Mouse (Mus musculus) left cerebral cortex, adult 9 months (tissue): ENCODE measurements around the gene Col18a1.
"Not testable (repeated sequence)": the region's sequence is repeated elsewhere in the genome, so short reads cannot be mapped to it uniquely, and the experiment has no call there.

Source experiments
- DNase-seq, 2 experiments: peaks; one replicate each; pipeline ENCODE4 v3.0.0; 2022; ENCODE audit warnings: low spot score in 2 of 2

Col18a1 gene

DNA sequence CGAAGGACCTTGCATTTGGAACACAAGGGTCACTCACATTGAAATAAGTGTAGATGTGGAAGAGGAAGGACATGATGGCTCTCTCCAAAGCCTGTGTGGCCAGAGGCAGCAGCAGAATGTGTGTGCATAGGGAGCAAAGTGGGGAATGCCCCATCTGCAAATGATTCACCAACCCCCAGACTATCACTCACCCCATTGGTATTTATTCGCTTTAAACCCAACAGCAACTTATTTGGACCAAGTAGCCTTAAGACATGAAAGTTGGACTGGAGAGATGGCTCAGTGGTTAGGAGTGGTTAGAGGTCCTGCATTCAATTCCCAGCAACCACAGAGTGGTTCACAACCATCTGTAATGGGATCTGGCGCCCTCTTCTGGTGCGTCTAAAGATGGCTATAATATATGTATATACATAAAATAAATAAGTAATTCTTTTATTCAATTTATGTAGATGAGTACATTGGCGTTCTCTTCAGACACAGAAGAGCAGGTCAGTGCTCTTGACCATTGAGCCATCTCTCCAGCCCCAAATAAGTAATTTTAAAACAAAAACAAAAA lies 31.0 kb downstream of the Col18a1 start:
- DNase-seq = no peak

DNA sequence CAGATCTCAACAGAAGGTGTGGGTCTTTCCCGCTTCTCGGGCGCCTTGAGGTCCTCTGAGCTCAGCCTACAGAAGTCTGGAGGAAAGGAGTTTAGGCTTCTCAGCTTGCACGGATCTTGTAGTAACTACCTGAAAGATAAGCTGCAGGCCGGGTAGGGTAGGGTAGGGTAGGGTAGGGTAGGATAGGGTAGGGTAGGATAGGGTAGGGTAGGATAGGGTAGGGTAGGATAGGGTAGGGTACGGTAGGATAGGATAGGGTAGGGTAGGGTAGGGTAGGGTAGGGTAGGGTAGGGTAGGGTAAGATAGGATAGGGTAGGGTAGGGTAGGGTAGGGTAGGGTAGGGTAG lies 31.6 kb downstream of the Col18a1 start:
- DNase-seq = not testable (repeated sequence)

DNA sequence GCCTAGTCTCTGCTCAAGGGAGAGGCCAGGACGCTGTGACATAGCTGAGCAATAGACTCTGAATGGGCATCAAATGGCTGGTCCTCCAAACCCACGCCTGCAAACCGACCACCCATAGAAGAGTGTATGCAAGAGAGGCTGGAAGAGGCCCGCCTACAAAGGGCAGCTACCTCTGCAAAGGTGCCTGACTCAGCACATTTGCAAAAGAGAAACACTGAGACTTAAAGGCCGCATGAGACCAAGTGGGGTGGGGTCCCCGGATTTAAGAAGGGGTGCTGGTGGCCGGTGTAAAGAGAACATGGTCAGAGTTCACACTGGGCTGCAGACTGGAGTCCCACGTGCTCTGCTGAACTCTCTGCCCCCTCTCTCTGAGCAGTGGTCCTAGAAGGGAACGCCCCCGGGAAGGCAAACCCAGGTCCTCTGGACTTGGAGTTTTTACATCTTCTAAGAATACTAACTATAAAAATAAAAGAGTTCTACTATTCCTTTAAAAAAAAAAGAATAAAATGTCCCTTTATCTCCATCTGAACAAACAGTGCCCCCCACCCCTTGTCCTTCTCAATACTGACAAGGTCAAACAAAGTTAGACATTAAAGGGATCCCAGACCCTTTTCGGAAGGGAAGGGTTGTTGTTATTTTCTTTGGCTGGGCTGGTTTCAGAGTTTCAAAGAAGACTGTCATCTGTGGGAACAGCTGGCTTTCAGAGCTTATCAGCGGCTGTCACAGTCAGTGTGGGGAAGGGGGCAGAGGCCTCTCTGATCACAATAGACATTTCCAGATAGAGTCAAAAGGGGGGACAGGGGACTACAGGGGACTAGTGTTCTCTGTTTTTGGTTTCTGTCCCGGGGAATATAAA lies 32.2 kb downstream of the Col18a1 start:
- DNase-seq = no peak

DNA sequence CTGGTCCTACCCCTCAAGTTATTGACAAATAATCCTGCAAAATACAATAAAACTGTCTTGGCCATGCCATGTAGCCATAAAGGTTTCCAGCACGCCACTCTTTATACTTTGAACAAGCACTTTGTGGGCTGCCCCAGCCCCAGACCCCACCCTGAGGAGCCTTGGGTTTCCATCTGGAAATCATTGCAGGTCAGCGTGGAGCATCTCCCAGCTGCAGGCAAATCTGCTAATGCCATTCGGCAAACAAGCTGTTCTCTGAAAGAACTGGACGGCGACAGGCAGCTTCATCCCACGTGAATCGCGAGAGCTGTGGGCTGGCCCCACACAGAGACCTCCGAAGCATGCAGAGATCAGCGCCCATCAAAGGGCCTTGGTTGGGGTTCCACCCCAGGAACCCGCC lies 34.2 kb downstream of the Col18a1 start:
- no peak for DNase-seq

DNA sequence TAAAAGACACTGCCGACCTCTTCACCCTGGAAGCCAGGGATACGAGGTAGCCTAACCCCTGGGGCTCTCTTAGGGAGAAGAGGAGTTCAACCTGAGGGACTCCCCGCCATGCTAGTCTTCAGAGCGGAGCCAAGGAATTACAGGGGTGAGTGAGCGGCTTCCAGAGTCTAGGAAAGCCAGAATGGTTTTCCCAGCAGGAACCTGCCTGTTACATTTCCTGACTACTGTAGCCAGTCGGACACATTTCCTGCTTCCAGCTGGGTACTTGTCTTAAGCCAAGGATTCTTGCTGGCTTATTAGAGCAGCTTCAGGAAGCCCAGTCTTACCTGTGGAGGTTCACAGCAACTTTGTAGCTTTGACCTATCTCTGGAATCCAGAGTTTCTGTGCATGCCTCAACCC lies 34.8 kb downstream of the Col18a1 start:
- no peak for DNase-seq

DNA sequence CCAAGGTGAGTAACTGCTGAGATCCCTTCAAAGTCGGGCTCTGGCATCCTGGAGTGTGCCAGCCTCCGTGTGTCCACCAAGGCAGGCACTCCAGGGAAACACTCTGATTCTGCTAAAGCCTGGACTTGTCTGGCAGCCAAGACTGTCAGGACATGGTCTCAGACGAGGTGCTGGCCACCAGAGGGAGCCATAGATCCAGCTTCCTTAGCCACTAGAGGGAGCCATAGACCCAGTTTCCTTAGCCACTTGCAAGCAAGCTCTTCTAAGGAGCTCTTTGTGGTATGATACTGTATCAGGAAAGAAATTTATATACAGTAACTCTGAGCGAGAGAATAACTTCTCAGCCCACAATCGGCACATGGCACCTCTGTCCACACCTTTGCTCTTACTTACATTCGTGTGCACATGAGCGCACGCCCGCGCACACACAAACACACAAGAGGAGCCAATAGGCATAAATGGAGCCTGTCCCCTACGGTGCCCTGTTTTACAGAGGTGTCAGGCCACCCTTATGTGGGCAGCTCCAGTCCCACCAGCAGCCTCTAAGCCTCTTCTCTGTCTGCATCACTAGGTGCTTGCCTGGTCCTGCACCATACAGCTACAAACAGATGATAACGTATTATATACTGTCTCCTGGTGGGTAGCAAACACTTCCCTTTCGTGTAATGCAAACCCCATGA lies 35.6 kb downstream of the Col18a1 start:
- peak; percentile 79 to 97 for DNase-seq

DNA sequence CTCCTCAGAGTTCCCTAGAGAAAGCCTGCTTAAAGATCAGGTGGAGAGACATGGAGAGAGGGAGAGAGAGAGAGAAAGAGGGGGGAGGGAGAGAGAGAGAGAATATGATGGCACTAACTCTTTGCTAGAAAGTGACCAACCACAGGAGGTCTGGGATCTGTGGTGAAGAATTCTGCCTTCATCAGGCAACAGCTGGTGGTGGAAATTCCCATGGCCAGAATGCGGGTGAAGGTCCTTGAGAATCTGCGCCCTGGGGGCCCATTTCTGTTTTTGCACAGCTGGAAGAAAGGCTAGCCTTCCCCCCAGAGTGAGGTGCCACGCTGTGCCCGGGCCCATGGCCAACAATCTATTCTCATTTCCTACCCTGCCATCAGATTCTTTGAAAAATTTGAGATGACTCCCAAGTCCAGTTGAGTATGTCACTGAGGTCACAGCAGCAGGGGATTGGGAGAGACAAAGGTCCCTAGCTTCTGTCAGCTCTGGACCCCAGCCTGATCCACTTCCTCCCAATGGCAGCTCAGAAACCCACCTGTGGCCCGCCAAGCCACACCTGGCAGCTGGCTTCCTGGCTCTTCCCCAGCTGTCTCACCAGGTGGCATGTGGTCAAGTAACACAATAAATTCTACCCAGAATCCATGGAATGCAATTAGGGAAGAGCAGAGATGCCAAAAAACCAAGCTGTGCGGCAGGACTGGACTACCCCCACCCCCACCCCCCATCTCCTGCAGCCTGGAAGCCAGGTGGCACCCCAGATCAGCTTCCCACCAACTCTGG lies 36.5 kb downstream of the Col18a1 start:
- DNase-seq = no peak

DNA sequence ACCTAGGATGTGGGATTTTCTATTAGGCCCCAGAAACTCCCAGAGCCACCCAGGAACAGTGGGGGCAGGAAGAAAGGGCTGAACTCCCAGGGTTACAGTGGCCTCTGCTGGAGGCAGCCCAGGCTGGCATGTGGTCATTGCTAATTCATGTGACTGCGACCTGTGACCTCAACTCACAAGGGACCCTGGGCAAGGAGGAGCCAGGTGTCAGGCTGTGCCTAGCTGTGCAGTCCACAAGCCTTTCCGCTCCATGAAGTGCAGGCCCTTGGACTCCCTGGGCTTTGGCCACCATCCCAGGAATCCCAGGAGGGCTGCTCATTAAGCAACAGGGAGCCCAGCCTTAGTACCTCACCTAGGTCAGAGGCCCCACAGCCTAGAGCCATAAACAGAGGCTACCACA lies 38.4 kb downstream of the Col18a1 start:
- DNase-seq = no peak

DNA sequence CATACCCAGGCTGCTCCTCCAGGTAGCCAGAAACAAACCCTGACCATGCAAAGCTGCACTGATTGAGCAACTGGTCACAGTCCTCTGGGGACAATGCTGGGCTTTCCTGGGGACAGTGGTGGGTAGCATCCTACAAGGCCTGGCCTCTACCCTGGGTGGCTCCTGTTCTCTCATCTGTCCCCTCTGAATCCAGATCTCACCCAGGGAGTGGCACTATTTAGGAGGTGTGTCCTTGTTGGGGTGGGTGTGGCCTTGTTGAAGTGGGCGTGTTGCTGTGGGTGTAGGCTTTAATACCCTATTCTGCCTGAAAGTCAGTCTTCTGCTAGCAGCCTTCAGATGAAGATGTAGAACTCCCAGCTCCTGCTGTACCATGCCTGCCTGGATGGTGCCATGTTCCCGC lies 39.8 kb downstream of the Col18a1 start:
- DNase-seq = no peak

DNA sequence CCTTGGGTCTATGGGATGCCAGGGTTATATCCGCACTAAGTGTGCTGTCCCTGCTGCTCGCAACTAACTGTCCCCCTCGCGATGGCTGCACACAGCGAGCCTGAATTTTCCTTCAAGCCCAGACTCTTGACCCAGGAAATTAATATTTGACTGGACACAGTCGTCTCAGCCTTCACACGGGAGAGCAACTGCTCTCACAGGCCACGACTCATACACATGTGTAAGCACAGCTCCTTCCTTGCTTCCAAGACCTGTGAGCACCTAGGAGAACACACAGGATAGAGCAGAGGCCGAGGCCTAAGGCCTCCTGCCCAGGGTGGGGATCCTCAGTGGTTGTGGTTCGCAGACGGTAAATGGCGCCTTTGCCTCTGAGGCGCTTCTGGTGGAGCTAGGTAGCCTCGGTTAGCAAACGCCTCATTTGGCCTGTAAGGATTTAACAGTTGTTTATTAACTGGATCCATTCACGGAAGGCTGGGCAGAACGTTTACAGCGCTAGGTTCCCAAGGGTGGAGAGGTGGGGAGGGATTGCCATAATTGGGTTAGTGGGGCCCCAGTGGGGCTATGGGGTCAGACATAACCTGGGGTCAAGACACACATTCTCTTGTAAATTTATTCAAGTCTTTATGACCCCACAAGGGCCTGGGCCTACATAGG lies 41.1 kb downstream of the Col18a1 start:
- DNase-seq = no peak

DNA sequence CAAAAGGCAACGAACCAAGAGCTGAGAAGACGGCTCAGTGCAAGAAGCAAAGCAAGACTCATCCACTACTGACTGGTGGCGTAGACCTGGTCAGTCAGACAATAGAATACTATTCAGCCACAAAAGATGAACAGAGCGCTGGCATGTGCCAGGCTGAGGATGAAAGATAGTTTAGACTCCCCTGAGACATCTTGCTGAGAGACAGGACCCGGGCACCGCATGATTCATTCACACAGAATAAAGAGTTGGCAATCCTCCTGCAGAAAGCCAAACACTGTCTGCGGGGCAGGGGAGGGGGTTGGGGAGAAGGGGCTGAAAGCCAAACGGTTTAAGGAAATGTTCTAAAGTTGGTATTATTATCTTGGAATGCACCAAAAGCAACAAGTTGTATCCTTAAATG lies 42.4 kb downstream of the Col18a1 start:
- DNase-seq = no peak

DNA sequence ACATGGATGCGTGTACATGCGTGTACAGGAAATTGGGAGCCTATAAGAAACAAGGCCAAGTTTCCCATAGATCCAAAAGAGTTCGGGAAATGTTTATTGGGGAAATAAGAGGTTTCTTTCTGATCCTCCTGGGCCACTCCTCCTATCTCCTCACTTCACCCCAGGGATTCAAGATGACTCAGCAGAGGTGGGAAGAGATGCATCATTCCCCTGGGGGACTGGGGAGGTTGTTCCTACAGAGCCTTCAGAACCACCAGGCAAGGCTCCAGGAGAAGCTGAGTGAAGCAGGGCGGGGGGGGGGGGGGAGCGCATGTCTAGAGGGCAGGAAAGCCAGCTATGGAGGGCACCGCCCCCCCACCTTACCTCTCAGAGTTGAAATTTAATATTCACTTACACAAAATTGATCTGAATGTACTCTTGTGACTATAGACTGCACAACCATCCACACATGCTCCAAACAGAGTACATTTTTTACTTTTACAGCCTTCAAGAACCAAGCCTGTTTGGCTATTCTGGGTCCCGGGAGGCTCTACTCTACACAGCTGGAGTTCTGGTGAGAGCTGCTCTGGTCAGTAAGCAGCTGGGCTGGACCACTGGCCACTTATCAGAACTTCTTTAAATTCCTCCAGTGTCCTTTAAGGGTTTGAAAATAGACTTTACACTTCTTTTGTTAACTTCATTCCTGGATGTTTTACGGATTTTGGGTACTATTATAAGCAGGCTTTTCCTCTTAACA lies 44.9 kb downstream of the Col18a1 start:
- DNase-seq = no peak

DNA sequence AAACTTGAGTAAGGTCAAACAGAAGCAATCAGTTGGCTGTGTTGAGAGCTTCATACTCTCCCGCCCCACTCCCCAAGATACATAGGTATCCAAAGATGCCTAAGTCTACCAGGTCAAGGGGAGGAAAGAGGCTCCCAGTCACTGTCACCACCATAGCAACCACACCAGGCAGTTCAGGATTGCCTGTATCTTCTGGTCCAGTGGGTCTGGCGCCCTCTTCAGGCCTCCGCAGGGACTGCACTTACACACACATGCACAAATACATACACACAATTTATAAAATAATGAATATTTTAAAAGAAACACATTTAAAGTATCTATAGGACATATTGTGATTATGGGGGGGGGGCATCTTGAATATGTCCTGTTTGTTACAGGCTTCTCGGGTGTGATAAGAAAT lies 45.8 kb downstream of the Col18a1 start:
- DNase-seq = no peak

DNA sequence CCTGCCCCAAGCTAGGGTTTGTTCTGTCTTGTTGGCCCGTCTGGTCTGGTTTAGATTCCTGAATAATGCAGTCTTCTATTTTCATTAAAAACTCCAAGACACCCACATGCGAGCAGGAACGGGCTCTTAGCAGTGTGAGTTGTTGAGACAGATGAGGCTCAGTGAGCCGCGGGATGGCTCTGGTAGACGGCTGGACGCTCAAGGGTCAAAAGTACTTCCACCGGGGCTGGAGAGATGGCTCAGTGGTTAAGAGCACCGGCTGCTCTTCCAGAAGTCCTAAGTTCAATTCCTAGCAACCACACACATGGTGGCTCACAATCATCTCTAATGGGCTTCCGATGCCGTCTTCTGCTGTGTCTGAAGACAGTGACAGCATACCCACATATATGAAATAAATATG lies 46.9 kb downstream of the Col18a1 start:
- DNase-seq = no peak

DNA sequence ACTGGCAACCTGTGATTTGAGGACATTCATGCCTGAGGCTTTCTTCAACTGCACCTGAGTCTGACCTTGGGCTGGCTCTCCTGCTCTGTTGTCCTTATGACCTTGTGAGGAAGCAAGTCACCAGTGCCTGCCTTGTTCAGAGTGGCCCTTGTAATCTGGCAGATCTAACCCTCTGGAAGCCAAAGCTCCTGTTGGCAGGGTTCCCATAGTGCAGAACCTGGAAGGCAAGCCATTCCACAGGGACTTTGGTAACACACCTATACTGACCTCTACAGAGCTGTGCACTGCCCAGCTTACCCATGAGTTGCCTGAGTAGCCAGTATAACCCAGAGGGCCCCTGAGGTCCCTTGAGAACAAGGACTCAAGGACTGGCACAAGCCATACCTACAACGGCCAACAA lies 48.0 kb downstream of the Col18a1 start:
- no peak for DNase-seq

DNA sequence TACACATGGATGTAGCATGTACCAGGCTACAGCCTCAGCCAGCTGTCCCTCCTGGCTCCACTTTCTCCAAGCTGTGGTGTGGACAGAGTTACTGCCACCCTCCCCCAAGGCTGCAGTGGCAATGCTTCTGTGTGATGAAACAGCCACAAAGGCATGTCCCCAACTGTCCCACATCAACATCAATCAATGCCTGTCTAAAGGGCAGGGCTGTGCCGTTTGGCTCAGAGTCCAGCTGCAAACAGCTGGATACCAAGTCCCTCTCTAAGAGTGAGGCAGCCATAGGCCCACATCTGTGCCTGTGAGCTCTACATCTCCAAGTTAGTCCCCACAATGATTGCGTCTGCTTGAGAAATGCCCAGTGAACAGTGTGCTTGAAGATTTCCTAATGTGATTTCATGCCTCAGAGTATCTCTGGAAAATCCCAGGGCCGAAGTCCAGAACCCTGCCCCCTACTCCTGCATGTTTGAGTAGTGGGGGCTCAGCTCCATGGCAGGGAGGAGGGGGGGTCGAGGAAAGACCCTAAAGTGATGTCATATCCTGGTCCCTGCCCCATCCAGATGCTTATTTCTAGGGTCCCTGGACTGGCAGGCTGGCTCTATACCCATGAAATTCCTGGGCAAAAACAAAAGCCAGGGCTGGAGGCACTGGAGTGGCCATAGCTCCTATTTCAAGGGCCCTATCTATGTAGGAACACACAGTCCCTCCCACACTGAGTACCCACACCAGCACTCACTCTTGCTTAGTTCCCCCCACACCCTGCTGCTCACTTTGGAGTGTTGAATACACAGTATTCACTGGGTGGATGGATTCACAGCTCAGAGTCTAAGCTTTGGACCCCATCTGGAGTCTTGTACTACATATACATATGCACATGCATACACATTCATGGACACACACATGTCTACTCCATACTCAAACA lies 49.6 kb downstream of the Col18a1 start:
- DNase-seq = no peak

DNA sequence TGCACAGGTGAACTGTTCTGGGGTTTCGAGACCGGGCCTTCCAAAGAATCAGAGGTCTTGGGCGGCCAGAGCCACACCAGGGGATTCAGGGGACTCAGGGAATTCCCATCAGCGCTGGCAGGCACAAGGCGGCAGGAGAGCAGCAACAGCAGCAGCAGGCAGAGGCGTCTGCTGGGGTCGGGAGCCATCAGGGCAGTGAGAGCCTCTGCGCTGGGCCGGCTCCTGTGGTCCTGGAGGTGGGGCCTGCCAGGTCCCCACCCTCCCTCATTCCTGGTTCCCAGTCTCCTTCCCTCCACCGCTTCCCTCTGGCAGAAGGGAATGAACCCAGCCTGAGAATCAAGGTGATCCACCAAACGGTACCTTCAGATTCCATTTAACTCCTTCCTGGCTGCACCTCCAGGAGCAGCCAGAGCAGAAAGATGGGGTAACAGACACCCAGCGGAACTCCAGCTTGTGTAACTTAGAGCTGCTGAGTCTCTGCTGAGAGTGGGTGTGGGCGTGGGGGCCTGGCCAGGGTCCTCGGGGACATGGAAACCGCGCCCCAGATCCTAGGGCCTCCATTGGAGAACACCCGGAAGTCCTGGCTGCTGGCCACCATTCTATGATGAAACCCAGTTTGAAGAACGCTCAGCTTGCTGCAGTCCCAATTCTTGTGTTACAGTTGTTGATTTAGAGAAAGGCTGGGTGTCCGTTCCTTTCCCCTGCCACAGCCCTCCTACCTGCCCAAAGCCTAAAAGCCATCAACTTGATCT lies 52.7 kb downstream of the Col18a1 start:
- DNase-seq = no peak

DNA sequence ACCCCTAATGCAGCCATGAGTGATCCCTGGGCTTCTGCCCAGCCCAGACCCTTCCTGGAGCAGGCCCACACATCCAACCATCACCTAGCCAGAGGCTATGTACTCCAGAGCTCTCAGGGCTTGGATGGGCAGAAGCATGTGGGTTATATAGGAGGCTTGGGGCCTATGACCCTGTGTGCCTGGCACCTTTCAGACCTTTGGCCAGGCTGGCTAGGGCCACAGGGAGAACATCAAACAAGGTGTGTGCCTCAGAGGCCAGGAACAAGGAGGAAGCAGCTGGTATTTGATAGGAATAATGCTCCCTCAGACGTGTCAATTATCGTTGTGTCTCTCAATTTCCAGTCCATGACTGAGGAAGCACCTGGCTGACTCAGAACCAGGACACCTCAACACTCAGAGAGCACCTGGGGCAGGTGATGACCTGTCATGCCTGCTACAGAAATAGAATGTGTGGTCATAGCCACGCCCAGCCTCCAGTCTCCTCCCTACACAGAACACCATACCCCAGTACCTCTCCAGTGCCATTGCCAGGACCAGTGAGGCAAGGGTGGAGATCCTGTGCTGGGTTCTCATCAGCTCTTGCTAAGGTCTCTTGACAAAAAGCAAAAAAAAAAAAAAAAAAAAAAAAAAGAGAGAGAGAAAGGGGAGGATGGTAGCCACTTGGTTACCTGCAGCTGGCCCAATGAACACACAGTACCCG lies 54.6 kb downstream of the Col18a1 start:
- DNase-seq = no peak

DNA sequence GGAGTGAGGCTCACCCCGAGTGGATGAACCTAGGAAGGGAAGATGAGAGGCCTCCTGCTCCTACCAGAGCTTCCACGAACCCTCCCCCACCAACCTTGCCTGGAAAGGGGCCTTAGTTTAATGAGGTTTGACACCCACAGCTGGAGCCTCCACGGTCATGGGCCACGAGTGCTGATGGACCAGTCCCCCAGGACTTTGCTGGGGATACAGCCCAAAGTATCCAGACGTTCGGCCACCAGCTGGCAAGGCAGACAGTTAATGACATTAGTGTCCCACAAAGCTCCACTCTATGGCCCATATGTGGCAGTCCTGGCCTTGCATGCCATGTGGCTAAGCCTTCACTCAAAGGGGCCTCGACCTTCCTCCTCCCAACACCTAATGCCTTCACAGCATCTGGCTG lies 55.5 kb downstream of the Col18a1 start:
- DNase-seq = no peak
